Mouse (Mus musculus) lung, embryonic 16.5 days (tissue): ENCODE measurements at regions not wholly inside any gene's neighbourhood (a gene's known extent, or its start where the extent isn't known, plus 50 kb on each side); places are given as distances from the start of the nearest gene placed in this dataset.

Source experiments
- ATAC-seq: fragments of 200-750 bp; cut with Nextera tagmentation; 2 replicates; pipeline ENCODE4 v1.8.0; 2017; ENCODE audit warnings: low read depth, mild to moderate bottlenecking, moderate library complexity
- H3K27ac ChIP-seq: fragments of 300-500 bp; sonication (generic); 2 replicates; pipeline ENCODE4 v1.5.1; 2014; ENCODE audit warnings: mild to moderate bottlenecking, control low read depth, low read length
- H3K27me3 ChIP-seq: fragments of 300-500 bp; sonication (generic); 2 replicates; pipeline ENCODE4 v1.6.1; 2014; ENCODE audit warnings: low read depth, low read length, mixed read lengths; ENCODE audit not compliant: control insufficient read depth, insufficient read depth
- H3K36me3 ChIP-seq: fragments of 300-500 bp; sonication (generic); 2 replicates; pipeline ENCODE4 v1.6.1; 2014; ENCODE audit warnings: low read length; ENCODE audit not compliant: control insufficient read depth, insufficient read depth
- H3K4me1 ChIP-seq: fragments of 300-500 bp; sonication (generic); replicated peaks from 2 replicates; pipeline ENCODE4 v1.6.1; 2014; ENCODE audit warnings: low read length, mixed read lengths; ENCODE audit not compliant: control insufficient read depth, insufficient read depth
- H3K4me2 ChIP-seq: fragments of 300-500 bp; sonication (generic); 2 replicates; pipeline ENCODE4 v1.6.1; 2014; ENCODE audit warnings: low read depth, low read length, control low read depth
- H3K4me3 ChIP-seq: fragments of 300-500 bp; sonication (generic); 2 replicates; pipeline ENCODE4 v1.5.1; 2014; ENCODE audit warnings: mild to moderate bottlenecking, low read length, control low read depth
- H3K9ac ChIP-seq: fragments of 300-500 bp; sonication (generic); 2 replicates; pipeline ENCODE4 v1.6.1; 2014; ENCODE audit warnings: low read length, control low read depth
- H3K9me3 ChIP-seq: fragments of 300-500 bp; sonication (generic); 2 replicates; pipeline ENCODE4 v1.6.1; 2016; ENCODE audit warnings: low read length; ENCODE audit not compliant: control insufficient read depth
- WGBS: fragments of 180-500 bp; shearing (Covaris S2); extraction: QIAGEN DNeasy Blood & Tissue Kit; methylation state at CpG from one replicate; pipeline ENCODE4 v1.1.7; 2014; 5-methylcytosine and 5-hydroxymethylcytosine counted together

DNA sequence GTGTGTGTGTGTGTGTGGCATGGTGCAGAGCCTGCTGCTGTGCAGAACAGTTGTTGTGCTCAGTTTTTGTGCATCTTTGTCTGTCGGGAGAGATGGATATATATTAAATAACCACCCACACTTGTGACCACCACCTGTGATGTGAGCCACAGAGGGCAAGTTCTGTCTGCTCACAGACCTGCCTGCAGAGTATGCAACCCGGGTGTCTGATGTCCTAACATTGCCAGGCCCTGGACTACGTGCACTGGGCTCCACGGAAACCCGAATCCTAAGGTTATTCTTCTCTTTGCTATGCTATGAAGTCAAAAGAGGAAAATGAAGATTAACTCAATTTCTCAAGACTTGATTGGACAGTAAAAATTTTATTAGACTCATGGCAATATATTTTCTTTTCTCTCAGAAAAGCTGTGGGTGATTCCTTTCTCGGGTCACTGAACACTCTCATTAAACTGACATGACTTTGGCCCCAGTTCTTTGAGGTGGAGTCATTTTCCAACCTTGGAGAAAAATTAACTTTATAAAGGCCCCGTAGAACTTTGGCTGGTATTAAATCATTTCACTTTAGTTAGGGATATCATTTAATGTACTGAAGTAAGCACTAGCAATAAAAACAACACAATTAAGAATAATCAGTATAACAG is 100.6 kb upstream of the 1700020N01Rik start:
- no peak for ATAC-seq
- no peak overlapping the region for H3K9ac ChIP-seq
- no peak overlapping the region for H3K27ac ChIP-seq
- WGBS: 79% methylated on average over 7 of the region's 7 CpGs
- H3K9me3 ChIP-seq: no peaks in the 10 kb centered on the region
- H3K36me3 ChIP-seq: no peaks in the 10 kb centered on the region
- H3K4me3 ChIP-seq: no peak overlapping the region
- H3K4me1 ChIP-seq: peaks cover 12% of the 10 kb centered on the region
- no peak overlapping the region for H3K4me2 ChIP-seq
- H3K27me3 ChIP-seq: no peaks in the 10 kb centered on the region

GRCm38 (mm10) chr10:21494536-21494935 is 98.4 kb upstream of the 1700020N01Rik start:
- Histone ChIP-seq H3K9ac (no peak overlapping the region), H3K27me3 (no peaks in the 10 kb centered on the region), H3K9me3 (no peaks in the 10 kb centered on the region), H3K27ac (no peak overlapping the region), H3K4me1 (peaks cover 3% of the 10 kb centered on the region; the same call in 1 of the 2 replicates), H3K4me2 (no peak overlapping the region), H3K36me3 (no peaks in the 10 kb centered on the region), H3K4me3 (no peak overlapping the region)
- 41% methylated on average over 1 of the region's 1 CpGs for WGBS
- ATAC-seq: no peak

GRCm38 (mm10) chr10:21497110-21497509 is 95.8 kb upstream of the 1700020N01Rik start:
- no peak overlapping the region for H3K4me2 ChIP-seq
- no peaks in the 10 kb centered on the region for H3K9me3 ChIP-seq
- WGBS: 77% methylated on average over 3 of the region's 3 CpGs
- no peak for ATAC-seq
- H3K9ac ChIP-seq: no peak overlapping the region
- no peak overlapping the region for H3K27ac ChIP-seq
- no peaks in the 10 kb centered on the region for H3K27me3 ChIP-seq
- no peak overlapping the region for H3K4me3 ChIP-seq
- H3K4me1 ChIP-seq: no peaks in the 10 kb centered on the region
- no peaks in the 10 kb centered on the region for H3K36me3 ChIP-seq

DNA sequence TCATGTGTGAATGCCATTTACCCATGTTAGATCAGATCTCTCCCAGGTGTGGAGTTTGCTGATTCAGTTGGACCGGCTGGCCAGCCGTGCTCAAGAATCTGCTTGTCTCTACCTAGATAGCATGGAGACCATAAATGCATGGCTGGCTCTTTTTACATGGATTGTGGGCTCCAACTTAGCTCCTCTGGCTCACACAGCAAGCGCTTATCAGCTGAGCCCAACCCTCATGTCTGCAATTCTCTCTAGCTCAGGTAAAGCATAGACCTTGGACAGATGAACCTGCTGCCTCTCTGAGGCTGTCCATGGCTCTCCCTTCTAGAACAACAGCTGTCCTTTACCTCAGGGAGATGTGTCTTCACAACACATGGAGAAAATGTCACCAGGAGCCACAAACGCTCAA is 94.8 kb upstream of the 1700020N01Rik start:
- Histone ChIP-seq H3K36me3 (no peaks in the 10 kb centered on the region), H3K4me3 (no peak overlapping the region), H3K9ac (no peak overlapping the region), H3K4me1 (no peaks in the 10 kb centered on the region), H3K27ac (no peak overlapping the region), H3K27me3 (no peaks in the 10 kb centered on the region), H3K9me3 (no peaks in the 10 kb centered on the region), H3K4me2 (no peak overlapping the region)
- WGBS: 86% methylated on average over 4 of the region's 4 CpGs
- ATAC-seq: no peak

- Histone ChIP-seq H3K9ac (no peak overlapping the region), H3K27me3 (no peaks in the 10 kb centered on the region), H3K4me3 (no peak overlapping the region), H3K9me3 (no peaks in the 10 kb centered on the region), H3K27ac (no peak overlapping the region), H3K36me3 (no peaks in the 10 kb centered on the region), H3K4me1 (no peaks in the 10 kb centered on the region), H3K4me2 (no peak overlapping the region)
- WGBS: 84% methylated on average over 4 of the region's 4 CpGs
- ATAC-seq: no peak
These were observed 91.3 kb upstream of the 1700020N01Rik start for GRCm38 (mm10) chr10:21501658-21502057.

- H3K27ac ChIP-seq: no peak overlapping the region
- H3K4me3 ChIP-seq: no peak overlapping the region
- no peaks in the 10 kb centered on the region for H3K4me1 ChIP-seq
- H3K36me3 ChIP-seq: no peaks in the 10 kb centered on the region
- H3K9ac ChIP-seq: no peak overlapping the region
- no peaks in the 10 kb centered on the region for H3K27me3 ChIP-seq
- WGBS: 58% methylated on average over 3 of the region's 3 CpGs
- ATAC-seq: no peak
- H3K9me3 ChIP-seq: no peaks in the 10 kb centered on the region
- H3K4me2 ChIP-seq: no peak overlapping the region
These were observed 88.5 kb upstream of the 1700020N01Rik start for GRCm38 (mm10) chr10:21504431-21504830.

GRCm38 (mm10) chr10:21511386-21511785 is 81.6 kb upstream of the 1700020N01Rik start:
- no peak for ATAC-seq
- no peaks in the 10 kb centered on the region for H3K4me1 ChIP-seq
- WGBS: 43% methylated on average over 5 of the region's 5 CpGs
- H3K27me3 ChIP-seq: no peaks in the 10 kb centered on the region
- H3K36me3 ChIP-seq: no peaks in the 10 kb centered on the region
- H3K9ac ChIP-seq: no peak overlapping the region
- H3K27ac ChIP-seq: no peak overlapping the region
- H3K9me3 ChIP-seq: no peaks in the 10 kb centered on the region
- H3K4me2 ChIP-seq: no peak overlapping the region
- no peak overlapping the region for H3K4me3 ChIP-seq

DNA sequence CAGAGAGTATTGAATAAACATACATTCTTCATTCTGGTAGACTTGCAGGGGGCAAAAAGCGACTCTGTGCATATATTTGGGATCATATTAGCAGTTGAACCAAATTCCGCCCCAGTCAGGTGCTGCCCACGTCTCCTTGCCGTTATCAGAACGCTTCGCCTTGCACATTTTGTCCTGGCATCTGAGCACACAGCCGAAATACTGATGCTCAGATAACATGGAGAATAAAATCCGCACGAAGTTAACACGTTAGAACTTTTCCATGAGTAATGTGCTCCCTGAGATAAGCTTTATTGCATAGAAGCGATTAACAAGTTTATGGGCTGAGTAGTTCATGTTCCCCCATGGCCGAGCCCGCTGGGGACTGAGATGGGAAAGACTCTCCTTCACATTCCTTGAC is 80.5 kb upstream of the 1700020N01Rik start:
- H3K27me3 ChIP-seq: no peaks in the 10 kb centered on the region
- WGBS: 82% methylated on average over 13 of the region's 13 CpGs
- H3K4me3 ChIP-seq: no peak overlapping the region
- no peak for ATAC-seq
- no peak overlapping the region for H3K9ac ChIP-seq
- no peaks in the 10 kb centered on the region for H3K9me3 ChIP-seq
- H3K4me2 ChIP-seq: no peak overlapping the region
- no peaks in the 10 kb centered on the region for H3K4me1 ChIP-seq
- no peak overlapping the region for H3K27ac ChIP-seq
- H3K36me3 ChIP-seq: no peaks in the 10 kb centered on the region

DNA sequence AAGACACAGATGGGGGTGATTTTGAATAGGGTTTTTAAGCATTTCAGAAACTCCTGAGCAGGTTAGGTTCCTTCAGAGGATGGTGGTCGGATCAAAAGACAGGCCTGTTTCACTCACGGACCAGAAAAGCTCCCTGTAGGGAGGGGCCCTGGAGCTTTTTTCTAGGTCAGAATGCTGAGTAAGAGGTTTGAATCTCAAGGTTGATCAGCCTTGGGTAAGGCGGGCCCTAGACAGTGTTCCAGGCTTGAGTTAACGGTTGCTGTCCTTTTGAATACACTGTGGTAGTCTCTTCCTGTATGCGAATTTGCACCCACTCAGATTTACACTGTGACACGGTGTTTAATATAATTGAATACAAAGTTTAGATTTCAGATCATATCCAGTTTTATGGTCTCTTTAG is 75.2 kb upstream of the 1700020N01Rik start:
- H3K4me2 ChIP-seq: no peak overlapping the region
- H3K36me3 ChIP-seq: no peaks in the 10 kb centered on the region
- 89% methylated on average over 6 of the region's 6 CpGs for WGBS
- no peaks in the 10 kb centered on the region for H3K27me3 ChIP-seq
- no peaks in the 10 kb centered on the region for H3K4me1 ChIP-seq
- H3K9me3 ChIP-seq: no peaks in the 10 kb centered on the region
- H3K27ac ChIP-seq: no peak overlapping the region
- H3K9ac ChIP-seq: no peak overlapping the region
- no peak for ATAC-seq
- no peak overlapping the region for H3K4me3 ChIP-seq

DNA sequence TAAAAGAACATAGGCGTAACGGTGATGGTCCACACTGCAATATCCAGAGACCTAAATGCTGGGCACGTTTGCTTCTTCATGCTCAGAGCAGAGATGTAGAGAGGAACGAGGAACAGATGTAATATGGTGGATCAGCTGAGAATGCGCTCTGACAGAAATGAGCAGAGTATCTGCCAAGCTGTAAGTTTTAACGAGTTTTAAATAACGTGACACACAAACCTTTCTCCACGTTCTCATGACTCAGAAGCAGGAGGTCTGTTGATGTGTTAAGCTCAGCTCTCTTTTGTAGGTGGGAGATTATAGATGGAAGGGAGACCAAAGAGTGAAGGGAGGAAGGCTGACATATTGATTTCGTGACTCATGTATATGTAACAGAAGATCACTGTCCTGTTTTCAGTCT is 72.1 kb upstream of the 1700020N01Rik start:
- no peak for ATAC-seq
- no peak overlapping the region for H3K4me2 ChIP-seq
- 82% methylated on average over 9 of the region's 9 CpGs for WGBS
- H3K36me3 ChIP-seq: no peaks in the 10 kb centered on the region
- no peak overlapping the region for H3K4me3 ChIP-seq
- H3K9ac ChIP-seq: no peak overlapping the region
- H3K27me3 ChIP-seq: no peaks in the 10 kb centered on the region
- no peaks in the 10 kb centered on the region for H3K4me1 ChIP-seq
- no peaks in the 10 kb centered on the region for H3K9me3 ChIP-seq
- no peak overlapping the region for H3K27ac ChIP-seq
